Mouse (Mus musculus) neutrophil, adult 5-6 weeks (primary cell): ENCODE results near the gene Arl15. TPM values are rescaled to one million over a fixed set of nuclear protein-coding genes. Genes with fewer than 3 reads are reported as not detected.
"Not testable (repeated sequence)": the region's sequence is repeated elsewhere in the genome, so short reads cannot be mapped to it uniquely, and the experiment has no call there.

Source experiments
- ATAC-seq: fragments of 151-379, 151-347 bp; 2 replicates; pipeline ENCODE4 v1.8.0; 2017; ENCODE audit warnings: mild to moderate bottlenecking, moderate TSS enrichment; ENCODE audit not compliant: insufficient number of reproducible peaks, poor library complexity, low FRiP score, severe bottlenecking; ENCODE audit errors: extremely low read depth
- total RNA-seq: library from RNA; stranded (forward); fragments of 200-1000 nt; gene quantifications from 2 replicates; pipeline ENCODE4 v1.2.3, GENCODE M21; 2017

The Arl15 gene
- 5.2 and 7.1 TPM in 2 replicates for total RNA-seq

DNA sequence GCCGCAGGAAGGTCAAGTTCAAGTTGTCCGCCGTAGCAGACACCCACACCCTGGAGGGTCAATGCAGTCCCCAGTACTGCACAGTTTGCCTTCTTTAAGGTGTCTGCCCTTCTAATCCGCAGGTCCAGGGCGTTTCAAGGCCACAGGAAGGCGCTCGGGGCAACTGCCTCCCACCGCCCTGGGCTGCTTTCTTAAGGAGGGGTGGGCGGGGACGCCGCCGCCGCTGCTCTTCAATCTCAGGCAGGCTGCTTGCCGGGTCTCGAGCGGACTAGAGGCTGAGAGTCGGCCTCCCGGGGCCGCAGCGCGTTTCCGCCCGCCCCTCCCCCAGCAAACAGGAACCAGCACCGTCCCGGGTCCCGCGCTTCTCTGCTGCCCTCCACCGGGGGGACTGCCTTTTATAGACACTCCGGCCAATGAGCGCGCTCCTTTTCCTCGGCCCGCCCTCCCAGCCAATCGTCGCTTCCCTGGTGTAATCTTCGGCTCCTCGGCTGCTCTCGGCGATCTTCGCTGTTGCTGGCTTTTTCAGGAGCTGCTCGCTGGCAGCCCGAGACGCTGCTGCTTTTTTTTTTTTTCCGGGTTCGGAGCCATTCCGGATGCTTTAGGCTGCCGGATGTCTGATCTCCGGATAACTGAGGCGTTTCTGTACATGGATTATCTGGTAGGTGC is at the start of gene Arl15:
Gene Arl15, plus strand, starts transcription at position 467 of the 666 bp plus-strand sequence.
- ATAC-seq: peak; percentile 97

DNA sequence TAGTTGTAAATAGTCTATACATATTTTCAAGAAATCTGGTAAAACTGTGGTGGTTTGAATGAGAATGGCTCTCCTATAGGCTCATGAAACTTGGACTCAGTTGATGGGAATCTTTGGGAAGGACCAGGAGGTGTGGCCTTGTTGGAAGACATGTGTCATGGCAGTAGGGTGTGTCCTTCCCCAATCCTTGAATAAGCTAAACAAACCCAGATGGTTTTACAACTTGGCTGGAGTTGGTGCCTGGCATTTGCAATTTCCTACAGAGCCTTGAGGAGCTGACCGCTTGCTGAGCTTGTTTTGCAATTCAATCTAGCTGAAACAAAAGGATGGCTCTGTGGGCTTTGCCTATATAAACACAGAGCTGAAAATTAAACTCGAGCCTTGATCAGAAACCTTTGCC is 49.0 kb upstream of the Arl15 start:
- ATAC-seq: no peak

DNA sequence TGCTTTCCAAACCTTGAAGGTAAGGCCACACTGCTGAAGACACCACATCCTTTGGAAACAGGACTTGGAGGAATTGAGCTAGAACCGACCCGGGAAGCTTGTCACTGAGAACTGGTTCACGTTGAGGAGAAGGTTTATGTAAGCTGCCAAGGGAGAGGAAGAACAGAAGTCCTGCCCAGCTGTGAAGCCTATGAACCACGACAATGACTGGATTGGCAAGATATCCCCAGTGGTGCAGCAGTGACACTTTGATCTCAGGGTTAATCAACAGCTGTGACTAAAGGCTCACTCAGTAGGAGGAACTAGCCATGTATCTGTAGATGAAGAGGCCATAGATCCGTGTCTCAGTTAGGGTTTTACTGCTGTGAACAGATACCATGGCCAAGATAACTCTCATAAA is 43.5 kb upstream of the Arl15 start:
- ATAC-seq: no peak

DNA sequence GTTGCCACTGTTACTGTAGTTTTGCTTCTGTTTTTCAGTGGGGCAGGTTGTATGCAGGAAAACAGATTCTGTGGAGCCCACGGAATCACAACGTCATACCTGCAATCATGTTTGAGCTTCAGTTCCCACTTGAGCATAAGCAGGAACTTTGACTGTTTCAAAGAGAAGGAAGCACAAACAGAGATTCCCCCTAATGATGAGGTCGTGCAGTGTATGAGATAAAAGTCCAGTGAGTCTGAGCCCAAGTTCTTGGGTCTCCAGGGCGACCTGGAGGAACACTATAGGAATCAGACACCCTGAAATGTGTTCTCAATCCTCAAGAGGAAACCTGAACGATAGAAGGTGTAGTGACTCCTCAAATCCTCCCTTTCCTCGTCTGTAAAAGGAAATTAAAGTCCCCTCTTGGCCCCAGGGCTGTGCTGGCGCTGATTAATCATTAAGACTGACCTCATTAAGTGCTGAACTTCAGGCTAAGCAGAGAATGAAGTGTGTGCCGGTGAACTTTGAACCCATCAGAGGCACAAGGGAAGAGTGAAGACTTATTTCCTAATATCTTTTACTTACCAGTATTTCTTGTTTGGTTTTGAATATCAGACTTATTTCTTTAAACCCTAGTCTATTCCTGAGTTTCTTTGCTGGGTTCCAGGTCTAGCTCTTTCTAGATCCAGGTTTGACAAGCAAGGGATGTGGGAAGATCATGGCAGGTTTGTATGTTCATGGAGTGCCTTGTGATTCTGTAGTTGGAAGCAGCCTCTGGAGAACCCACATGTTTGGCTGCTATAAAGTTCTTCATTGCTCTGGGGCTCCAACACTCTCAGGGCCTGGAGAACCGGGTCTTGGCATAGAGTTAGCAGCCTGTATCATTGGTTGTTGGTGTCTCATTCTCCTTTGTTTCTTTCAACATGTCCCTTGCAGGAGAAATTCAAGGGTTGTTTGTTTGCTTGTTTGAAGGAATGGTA is 39.3 kb upstream of the Arl15 start:
- ATAC-seq: no peak

DNA sequence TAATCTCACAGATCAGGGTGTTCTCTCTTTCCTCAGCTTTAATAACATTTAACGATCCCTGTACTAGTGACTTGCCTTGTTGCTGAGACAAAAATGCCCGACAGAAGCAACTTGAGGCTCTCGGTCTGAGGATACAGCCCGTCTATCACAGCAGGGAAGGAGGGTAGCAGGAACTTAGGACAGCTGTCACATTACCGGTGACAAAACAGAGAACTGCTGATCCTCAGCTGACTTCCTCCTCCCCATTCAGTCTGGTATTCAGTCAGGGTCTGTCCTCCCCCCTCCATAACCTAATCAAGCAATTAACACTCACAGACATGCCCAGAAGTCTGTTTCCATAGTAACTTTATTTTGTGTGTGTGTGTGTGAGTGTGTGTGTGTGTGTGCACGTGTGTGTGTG is 38.5 kb upstream of the Arl15 start:
- no peak for ATAC-seq

DNA sequence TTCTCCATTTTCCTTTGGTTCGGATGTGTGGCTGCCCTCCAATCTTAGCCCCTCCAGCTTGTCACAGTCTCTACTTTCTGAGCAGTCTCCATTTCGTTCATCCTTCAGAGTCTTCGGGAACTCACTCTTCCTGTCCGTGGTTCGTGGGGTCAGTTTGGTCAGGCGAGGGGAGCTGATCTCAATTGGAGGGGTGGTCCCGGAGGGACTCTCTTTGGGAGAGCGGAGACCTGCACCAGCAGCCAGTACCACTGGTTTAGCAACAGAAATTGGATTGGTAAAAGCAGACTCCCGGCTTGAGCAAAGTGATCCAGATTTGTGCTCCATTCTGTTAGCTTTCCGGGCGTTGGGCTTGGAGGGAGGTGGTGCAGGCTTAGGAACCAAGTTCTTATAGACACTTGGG is 32.6 kb upstream of the Arl15 start:
- ATAC-seq: no peak

DNA sequence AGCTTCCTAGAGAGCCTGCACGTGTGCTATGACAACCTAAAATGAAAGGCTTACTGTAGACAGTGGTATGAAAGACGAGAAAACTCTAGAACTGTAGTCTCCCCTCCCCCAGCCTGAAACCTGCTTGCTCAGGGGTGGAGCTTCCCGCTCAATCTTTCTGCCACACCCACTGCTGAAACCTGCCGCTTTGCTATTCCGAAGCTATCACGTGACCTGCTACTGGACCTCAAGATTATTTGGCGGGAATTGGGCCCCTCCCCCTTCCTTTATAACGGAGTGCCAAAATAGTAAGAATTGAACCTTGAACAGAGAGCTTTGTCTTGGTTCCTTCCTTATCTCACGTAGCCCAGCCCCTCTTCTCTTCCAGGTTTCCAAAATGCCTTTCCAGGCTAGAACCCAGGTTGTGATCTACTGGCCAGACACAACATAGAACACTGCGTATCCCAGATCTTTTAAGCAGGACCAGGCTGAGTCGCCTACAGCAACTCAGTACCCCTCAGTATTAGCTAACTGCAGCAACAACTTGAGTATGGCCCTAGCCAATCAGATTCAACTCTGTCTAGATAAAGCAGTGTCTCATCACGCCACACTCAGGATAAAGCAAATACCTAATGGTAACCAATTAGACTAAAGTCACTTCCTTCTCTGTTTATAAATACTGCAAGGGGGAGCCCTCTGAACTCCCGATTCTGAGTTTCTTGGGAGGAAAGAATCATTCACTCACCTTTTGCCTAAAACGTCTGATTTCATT is 31.4 kb upstream of the Arl15 start:
- no peak for ATAC-seq

DNA sequence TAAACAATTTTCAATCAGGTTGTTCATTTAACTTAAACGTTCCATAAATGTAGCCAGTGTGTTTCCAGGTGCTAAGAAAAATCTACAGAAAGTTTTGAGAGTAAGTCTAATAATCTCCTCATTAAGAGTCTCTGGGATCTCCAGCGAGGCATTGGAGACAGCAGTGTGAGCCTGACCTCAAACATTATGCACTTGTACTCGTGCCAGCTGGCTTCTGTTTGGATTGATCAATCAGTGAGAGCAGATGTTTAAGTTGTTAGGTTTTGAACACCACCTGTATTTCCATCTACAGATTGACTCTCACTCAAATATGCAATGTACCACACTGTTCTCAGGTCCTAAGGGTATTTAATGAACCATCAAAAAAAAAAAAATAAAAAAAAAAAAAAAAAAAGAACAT is 28.9 kb upstream of the Arl15 start:
- ATAC-seq: no peak

DNA sequence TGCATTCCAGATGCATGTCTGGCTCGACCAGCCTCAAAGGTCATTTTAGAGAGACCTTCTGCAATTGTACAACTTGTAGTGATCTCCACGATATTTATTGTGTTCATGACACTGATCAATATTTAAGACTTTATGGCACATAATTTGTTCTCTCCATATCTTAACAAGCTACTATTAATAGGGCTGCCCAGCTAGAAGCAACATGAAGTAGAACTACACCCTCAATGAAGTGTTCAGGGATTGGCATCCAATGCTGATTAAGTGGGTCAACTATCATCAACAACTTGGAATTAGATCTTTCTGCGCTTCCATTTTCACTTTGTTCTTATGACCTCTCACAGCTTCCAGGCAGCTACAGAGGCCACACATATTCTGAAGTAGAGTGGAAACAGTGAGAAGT is 24.5 kb upstream of the Arl15 start:
- no peak for ATAC-seq

DNA sequence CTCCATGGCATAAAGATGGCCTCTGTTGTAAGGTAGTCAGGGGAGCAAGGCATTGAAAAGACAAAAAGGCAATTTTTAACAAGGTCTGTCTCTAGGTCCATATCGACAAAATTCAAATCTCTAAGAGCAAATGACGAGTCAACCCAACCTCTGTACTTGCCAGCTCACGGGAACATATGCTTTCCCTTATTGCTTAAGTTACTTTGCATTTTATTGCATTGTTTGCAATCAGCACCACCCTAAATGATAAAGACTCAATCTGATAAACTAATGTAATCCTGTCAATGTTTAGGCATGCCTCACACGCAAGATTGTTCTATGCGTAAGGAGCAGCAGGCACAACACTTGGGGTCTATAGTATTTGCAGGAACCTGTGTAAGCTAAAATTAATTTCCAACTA is 24.0 kb upstream of the Arl15 start:
- ATAC-seq: no peak

DNA sequence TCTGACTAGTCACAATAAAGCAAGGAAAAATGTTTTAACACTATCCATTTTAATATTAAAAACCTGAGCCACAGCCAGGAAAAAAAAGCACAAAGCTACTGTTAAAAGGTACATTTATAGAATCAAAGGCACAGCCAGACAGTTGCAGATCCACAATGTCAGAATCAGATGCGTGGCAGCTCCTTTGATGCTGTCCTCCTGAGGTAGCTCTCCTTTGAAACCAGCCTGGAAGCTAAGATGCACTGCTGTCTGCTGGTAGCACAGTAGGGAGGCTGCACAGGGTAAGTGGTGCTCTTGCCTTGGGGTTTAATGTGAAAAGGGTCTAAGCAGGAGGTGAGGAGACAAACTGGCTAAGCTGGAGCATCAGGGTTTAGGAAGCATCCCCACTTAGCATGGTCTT is 23.0 kb upstream of the Arl15 start:
- ATAC-seq: no peak

DNA sequence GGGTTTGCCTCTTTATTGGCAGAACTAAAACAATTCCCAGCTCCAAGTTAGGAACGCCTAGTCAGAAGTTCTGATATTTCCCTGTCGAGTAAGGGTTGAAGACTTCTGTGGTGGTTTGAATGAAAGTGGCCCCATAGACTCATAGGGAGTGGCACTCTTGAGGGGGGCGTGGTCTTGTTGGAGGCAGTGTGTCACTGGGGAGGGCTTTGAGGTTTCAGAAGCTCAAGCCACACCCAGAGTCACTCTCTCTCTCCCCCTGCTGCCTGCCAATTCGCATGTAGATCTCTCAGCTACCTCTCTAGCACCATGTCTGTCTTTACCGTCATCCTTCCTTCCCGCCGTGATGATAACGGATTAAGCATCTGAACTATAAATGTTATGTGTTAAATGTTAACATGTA is 19.5 kb upstream of the Arl15 start:
- ATAC-seq: no peak

DNA sequence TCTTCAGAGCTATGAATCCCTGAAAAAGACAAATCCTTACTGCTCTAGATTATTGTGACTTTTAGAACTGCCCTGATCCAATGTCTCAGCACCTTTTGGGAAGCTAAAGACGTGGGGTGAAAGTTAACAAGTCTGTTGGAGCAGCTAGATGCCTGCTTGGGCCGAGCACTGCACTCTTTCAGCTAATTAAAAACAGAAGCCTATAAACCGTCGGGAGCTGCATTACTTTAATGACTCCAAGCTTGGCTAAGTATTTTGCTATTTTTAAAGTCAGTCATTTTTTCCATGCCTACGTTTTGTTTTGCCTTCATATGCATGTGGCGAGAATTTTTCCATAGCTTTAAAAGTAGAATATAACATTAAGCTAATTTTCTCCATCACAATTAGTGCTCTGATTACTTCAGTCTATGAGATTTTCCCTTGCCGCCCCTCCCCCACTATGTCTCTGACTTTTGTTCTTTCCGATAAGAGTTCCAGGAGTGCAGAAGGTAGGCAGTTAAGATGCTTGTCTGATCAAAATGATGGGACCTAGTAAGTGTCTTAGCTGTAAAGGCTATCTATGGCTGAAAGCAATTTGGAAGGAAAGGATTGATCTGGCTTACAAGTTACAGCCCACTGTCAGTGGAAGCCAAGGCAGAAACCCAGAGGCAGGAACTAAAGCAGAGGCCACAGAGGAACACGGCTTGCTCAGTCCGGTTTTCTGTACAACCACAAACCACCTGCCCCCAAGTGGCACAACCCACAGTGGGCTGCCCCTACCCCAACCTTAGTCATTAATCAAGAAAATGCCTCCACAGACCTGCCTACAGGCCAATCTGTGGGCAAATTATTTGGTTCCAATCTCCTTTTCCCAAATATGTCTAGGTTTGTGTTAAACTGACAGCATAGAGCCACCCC is 18.8 kb upstream of the Arl15 start:
- ATAC-seq: no peak

DNA sequence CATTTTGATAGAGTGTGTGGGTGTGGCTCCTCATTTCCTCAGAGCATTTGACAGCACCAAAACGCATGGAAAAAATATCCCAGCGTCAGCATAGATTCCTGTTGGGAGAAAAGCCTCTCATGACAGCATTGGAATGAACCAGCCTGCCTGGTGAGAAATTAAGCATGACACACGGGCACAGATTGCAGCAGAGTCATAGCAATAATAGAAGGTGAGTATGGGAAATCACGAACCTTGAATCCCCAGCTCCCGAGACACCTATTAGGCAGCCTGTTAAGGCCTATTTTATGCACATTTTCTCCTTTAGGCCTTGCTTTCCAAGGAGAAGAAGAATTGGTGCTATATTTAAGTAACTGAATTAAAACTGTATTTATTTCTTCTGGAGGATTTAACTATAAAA is 8.5 kb upstream of the Arl15 start:
- ATAC-seq: no peak

DNA sequence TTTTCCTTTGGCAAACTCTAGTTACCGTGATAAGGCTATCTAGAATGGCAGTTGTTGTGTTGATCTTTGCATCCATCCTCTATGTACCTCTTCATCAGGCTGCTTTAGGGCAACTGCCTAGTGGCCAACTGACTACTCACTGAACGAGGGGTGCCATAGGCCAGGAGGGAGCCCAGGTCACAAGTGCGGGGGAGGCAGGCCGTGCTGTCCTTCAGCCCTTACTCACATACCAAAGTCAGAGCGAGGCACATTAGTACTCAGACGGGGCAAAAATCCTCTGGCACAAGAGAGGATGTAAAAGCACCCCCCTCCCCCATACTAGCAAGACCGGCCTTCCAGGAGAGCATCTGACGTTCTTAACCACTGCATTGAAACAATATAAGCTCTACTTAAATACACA is 7.2 kb upstream of the Arl15 start:
- no peak for ATAC-seq

DNA sequence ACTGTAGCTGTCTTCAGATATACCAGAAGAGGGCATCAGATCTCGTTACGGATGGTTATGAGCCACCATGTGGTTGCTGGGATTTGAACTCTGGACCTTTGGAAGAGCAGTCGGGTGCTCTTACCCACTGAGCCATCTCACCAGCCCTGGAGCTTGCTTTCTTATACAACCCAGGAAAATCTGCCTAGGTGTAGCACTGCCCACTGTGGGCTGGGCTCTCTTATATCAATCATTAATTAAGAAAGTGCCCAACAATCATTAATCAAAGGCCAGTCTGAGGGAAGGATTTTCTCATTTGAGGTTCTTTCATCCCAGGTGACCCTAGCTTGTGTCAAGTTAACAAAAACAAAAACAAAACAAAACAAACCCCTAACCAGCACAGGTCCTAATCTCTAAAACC is 4.3 kb upstream of the Arl15 start:
- not testable (repeated sequence) for ATAC-seq

DNA sequence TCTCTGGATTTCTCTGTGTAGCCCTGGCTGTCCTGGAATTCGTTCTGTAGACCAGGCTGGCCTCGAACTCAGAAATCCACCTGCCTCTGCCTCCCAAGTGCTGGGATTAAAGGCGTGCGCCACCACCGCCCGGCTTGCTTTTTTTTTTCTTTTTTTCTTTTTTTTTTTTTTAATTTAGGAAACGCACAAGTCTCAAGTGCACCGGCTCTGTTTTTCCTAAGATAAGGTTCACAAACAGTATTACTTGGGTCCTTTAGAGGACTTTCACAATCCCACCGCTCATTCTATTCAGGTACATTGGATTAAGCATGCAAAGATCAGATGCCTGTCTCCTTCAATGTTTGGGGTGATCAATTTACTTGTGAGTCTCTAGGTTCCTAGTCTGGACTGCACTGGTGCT is 668 bp upstream of the Arl15 start:
- no peak for ATAC-seq

DNA sequence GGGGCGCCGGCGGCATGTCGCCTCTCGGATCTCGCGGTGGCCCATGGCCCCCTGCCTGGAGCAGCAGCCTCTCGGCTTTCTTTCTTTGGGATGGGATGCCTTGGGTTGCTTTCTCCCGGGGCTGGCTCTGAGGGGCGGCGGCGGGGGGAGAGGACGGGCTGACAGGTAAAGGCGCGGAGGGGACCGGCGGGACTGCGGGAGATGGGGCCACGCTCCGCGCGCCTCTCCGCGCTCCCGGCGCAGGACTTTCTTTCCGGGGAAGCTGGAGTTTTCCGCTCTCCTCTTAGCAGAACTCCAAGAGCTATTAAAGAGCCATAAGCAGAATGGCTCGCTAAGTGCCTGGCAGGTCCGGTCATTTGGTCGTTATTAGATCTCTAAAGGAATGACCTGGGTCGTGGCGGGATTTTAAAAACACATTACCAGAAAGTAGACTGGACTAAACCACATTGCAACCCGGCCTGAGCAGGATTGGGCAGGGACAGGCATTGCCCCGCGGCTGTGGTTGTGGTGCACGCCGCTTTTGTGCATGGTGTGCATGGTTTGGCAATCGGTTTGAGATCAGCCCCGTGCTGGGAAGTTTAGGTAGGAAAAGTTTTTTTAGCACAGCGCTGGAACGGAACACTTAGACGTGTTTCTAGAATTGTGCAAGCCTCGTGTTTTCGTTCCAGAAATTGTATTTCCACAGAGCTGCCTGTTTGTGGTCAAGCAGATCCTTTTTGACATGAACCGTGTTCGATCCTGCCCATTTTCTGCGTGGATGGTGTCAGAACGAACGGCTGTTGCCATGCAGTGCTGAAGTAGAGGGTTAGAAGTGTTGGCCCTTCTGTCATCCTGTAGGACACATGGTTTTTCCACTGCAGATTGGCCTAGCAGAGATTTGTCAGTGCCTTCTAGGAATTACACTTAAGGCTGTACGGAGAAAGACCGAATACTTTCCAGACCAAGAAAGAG is 675 bp downstream of the Arl15 start:
- no peak for ATAC-seq
